Mouse (Mus musculus): Measurements from ENCODE around the gene Uba6. TPM values are rescaled to one million over a fixed set of nuclear protein-coding genes. Genes with fewer than 3 reads are reported as not detected.

Gene Uba6
- total RNA-seq (2021) = 1 to 10 TPM; 5.8 to 7.2 TPM
- long read RNA-seq, experiment 1, partial matches to known transcripts = 1 of 2 reads
- long read RNA-seq, experiment 1, other reads (novel, unspliced or antisense) = 1 of 2 reads
- long read RNA-seq, experiment 2 = 0 reads

GRCm38 (mm10) chr5:86172449-86173161 is at the start of gene Uba6:
TSS of gene Uba6 (minus strand) at chr5:86172803.
- intact Hi-C loops (cut with DNase I) = loop anchor here (5.0 kb wide), 1 partner anchor 105 kb away; the partner anchor contains the start of gene Cenpc1

GRCm38 (mm10) chr5:86197801-86198200 is 25.2 kb upstream of the Uba6 start, which contains the start of gene Gnrhr:
TSS of gene Gnrhr (minus strand) at chr5:86197901.
- intact Hi-C loops (cut with DNase I) = no loop called here

More at GRCm38 (mm10) chr5:86172449-86173161, at the start of gene Uba6:
- DNase-seq = peak; percentile 97 to 99

GRCm38 (mm10) chr5:86191356-86191755 is 18.8 kb upstream of the Uba6 start:
- intact Hi-C loops (cut with DNase I) = loop anchor here (2.0 kb wide), 1 partner anchor 219 kb away; no protein-coding TSS in a partner anchor
- peak in 1 of 2 experiments; percentile 13 for DNase-seq

More at GRCm38 (mm10) chr5:86197801-86198200, 25.2 kb upstream of the Uba6 start, which contains the start of gene Gnrhr:
- DNase-seq = no peak

GRCm38 (mm10) chr5:86190770-86191169 is 18.2 kb upstream of the Uba6 start:
- intact Hi-C loops (cut with DNase I) = loop anchor here (2.0 kb wide), 1 partner anchor 220 kb away; no protein-coding TSS in a partner anchor
- peak; percentile 25 to 39 for DNase-seq

- intact Hi-C loops (cut with DNase I) = loop anchor here (2.0 kb wide), 1 partner anchor 221 kb away; no protein-coding TSS in a partner anchor
- DNase-seq = no peak
Measured at GRCm38 (mm10) chr5:86190290-86190689, 17.7 kb upstream of the Uba6 start.

GRCm38 (mm10) chr5:86187441-86187840 is 14.8 kb upstream of the Uba6 start:
- intact Hi-C loops (cut with DNase I) = no loop called here
- DNase-seq = no peak

- no peak for DNase-seq
- intact Hi-C loops (cut with DNase I) = loop anchor here (5.0 kb wide), 1 partner anchor 106 kb away; the partner anchor contains the start of gene Cenpc1
Measured at GRCm38 (mm10) chr5:86173778-86174177, 1.2 kb upstream of the Uba6 start.

- no peak for DNase-seq
- intact Hi-C loops (cut with DNase I) = loop anchor here (5.0 kb wide), 1 partner anchor 105 kb away; the partner anchor contains the start of gene Cenpc1
Measured at GRCm38 (mm10) chr5:86172088-86172448, 535 bp downstream of the Uba6 start.

- DNase-seq = no peak
- intact Hi-C loops (cut with DNase I) = no loop called here
Measured at GRCm38 (mm10) chr5:86129828-86130227, 42.8 kb downstream of the Uba6 start.

- intact Hi-C loops (cut with DNase I) = no loop called here
- DNase-seq = no peak
Measured at GRCm38 (mm10) chr5:86128749-86129148, 43.9 kb downstream of the Uba6 start.

GRCm38 (mm10) chr5:86118457-86119094 is 54.0 kb downstream of the Uba6 start:
- DNase-seq = no peak
- intact Hi-C loops (cut with DNase I) = no loop called here

GRCm38 (mm10) chr5:86113997-86114396 is 58.6 kb downstream of the Uba6 start:
- no peak for DNase-seq

GRCm38 (mm10) chr5:86113037-86113436 is 59.6 kb downstream of the Uba6 start:
- intact Hi-C loops (cut with DNase I) = no loop called here
- DNase-seq = no peak

More at GRCm38 (mm10) chr5:86113997-86114396, 58.6 kb downstream of the Uba6 start:
- intact Hi-C loops (cut with DNase I) = no loop called here

- no peak for DNase-seq
- intact Hi-C loops (cut with DNase I) = no loop called here
Measured at GRCm38 (mm10) chr5:86111074-86111473, 61.5 kb downstream of the Uba6 start.

- no peak for DNase-seq
- intact Hi-C loops (cut with DNase I) = no loop called here
Measured at GRCm38 (mm10) chr5:86106610-86107009, 66.0 kb downstream of the Uba6 start.

- intact Hi-C loops (cut with DNase I) = no loop called here
- no peak for DNase-seq
Measured at GRCm38 (mm10) chr5:86102176-86102575, 70.4 kb downstream of the Uba6 start.

- DNase-seq = no peak
Measured at GRCm38 (mm10) chr5:86100621-86101020, 72.0 kb downstream of the Uba6 start.

GRCm38 (mm10) chr5:86098988-86099387 is 73.6 kb downstream of the Uba6 start:
- DNase-seq = no peak
- intact Hi-C loops (cut with DNase I) = no loop called here

More at GRCm38 (mm10) chr5:86100621-86101020, 72.0 kb downstream of the Uba6 start:
- intact Hi-C loops (cut with DNase I) = no loop called here

GRCm38 (mm10) chr5:86094754-86095153 is 77.8 kb downstream of the Uba6 start:
- intact Hi-C loops (cut with DNase I) = no loop called here

GRCm38 (mm10) chr5:86086751-86087150 is 85.9 kb downstream of the Uba6 start:
- intact Hi-C loops (cut with DNase I) = no loop called here
- DNase-seq = no peak

More at GRCm38 (mm10) chr5:86094754-86095153, 77.8 kb downstream of the Uba6 start:
- DNase-seq = no peak

GRCm38 (mm10) chr5:86084979-86085378 is 87.6 kb downstream of the Uba6 start:
- intact Hi-C loops (cut with DNase I) = no loop called here
- no peak for DNase-seq

All from heart, postnatal 14 days (tissue).